Mouse (Mus musculus) liver, adult (tissue): ENCODE measurements at regions not wholly inside any gene's neighbourhood (a gene's known extent, or its start where the extent isn't known, plus 50 kb on each side); places are given as distances from the start of the nearest gene placed in this dataset.

Experiments used
- GATA4 ChIP-seq: IDR thresholded peaks from 2 replicates; pipeline ENCODE4 v1.6.1; 2014; ENCODE audit warnings: mild to moderate bottlenecking, low read length; ENCODE audit not compliant: insufficient replicate concordance

DNA sequence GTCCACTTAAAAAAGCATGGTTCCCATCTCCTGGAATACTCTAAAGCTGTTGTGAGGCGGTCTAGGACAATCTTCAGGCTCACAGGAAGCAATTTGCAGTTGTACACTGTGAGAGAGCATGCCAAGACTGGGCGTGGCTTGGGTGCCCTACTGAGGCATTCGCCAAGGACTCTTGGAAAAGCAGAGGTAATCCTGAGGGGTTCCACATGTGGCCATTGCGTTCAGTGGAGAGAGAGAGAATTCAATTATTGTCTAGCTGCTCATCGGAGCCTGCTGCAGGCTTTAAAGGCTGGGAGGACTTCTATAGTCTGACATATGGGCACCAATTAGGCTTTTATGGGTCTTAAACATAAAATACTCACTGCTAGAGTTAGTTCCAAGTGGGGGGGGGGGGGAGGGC is 113.8 kb upstream of the Lnx1 start:
- TF ChIP-seq GATA4, result no peak

DNA sequence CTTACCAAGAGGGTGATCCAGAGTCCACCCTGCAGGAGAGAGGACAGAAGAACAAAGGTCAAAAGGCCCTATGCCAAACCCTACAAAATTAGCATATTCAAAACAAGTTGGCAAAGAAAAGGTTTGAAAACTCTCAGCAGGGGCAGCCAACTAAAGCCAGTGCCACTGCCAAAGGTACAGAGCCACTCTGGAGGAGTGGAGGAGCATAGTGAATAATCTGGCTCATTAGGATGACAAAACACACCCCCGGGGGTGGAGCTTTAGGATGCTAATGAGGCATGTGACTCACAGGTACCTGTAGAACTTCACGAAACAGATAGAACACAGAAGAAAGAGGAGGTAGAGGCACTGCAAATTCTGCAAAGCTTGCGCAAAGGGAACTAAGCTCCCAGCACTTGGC is 110.7 kb upstream of the Lnx1 start:
- no peak for TF ChIP-seq GATA4

DNA sequence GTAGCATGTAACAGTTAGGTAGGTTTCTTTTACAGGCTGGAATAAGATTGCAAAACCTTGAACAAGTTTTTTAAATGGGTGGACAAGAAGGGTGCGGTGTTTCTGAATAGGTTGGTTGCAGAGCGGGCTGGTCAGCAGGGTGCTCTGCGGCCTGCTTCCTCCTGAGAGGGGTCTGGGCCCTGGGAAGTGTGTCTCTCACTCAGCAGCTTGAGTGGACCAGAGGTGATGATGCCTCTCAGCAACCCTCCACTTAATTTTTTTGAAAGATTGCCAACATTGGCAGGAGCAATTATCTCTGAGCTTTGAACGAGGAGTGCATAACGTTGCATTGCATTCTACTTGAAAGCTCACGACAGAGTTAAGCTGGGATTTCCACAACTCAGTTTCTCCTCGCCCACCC is 108.3 kb upstream of the Lnx1 start:
- TF ChIP-seq GATA4, result no peak

GRCm38 (mm10) chr5:74807581-74808221 is 105.0 kb upstream of the Lnx1 start:
- TF ChIP-seq GATA4, result no peak

- no peak for TF ChIP-seq GATA4
Measured at GRCm38 (mm10) chr5:74801946-74802345, 99.2 kb upstream of the Lnx1 start.

DNA sequence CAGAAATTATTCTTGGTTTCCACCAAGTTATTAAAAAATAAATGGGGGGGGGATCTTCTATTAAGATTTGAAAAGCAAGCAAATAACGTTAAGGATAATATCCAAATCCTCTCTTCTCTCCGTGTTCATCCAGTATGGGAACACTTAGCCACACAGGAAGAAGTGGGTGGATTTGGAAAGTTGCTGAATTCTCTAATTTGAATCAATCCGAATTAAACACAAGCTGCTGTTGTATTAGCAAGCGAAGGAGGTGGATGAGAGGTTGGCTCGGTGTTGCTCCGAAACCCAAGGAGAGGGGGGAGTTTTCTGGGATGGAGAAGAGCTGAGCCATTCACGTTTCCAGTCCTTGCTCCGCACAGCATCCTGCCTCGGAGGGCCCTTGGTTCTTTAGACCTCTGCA is 97.6 kb upstream of the Lnx1 start:
- no peak for TF ChIP-seq GATA4

GRCm38 (mm10) chr5:74796421-74797067 is 93.8 kb upstream of the Lnx1 start:
- TF ChIP-seq GATA4, result no peak

DNA sequence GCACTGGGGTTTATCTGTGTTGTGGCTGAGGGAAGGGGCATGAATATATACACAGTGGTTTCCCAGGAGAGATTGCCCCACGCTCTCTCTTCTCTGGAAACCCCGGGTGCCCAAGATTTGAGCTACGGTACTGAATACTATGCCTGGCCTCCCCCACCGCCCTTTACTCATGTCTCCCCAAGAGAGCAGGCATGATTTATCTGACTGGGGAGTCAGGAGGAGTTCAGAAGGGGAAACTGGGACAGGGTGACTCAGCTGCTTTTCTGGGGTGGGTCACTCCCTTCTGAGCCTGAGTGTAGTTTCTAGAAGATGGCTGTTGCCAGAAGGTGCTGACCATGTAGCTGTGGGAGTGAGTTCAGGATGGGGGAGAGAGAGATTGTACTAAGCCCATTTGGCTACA is 92.0 kb upstream of the Lnx1 start:
- TF ChIP-seq GATA4, result no peak

- no peak; the same call in 1 of the 2 replicates for TF ChIP-seq GATA4
Measured at GRCm38 (mm10) chr5:74793431-74793830, 90.7 kb upstream of the Lnx1 start.

- no peak for TF ChIP-seq GATA4
Measured at GRCm38 (mm10) chr5:74792936-74793335, 90.2 kb upstream of the Lnx1 start.

- TF ChIP-seq GATA4, result no peak; the same call in 1 of the 2 replicates
Measured at GRCm38 (mm10) chr5:74792301-74792700, 89.6 kb upstream of the Lnx1 start.

DNA sequence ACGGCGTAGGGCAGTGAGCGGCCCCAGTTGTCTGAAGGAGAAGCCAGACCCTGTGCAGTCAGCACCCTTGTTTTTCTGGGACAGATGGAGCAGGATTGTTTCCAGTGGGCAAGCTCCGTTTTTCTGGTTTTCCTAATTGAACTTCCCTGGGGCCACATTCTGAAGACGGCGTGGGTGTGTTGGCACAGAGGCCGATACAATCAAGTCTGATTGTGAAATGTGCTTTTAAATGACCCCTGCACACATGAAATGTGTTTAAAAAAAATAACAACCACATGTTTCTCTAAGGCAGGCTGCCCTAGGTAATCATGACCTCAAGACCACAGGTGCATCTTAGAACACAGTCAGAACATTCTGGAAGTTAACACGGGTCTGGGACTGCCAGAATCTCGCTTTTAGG is 81.2 kb upstream of the Lnx1 start:
- TF ChIP-seq GATA4, result no peak

DNA sequence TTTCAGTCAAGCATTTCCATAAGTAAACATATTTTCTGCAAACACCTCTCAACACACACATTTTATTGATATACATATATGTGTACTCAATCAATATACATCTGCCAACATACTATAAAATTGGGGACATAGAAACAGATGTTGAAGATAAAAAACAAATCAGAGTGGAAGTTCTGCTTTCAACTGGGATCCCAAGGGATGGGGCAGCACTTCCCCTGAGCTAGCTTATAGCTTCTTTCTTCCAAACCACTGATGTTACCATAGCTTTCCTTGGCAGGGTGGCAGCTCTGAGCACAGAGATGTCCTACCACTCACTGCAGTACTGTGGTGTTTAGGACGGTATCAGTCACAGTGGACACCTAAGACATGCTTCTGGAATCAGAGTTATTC is 75.4 kb upstream of the Lnx1 start:
- no peak for TF ChIP-seq GATA4

- no peak for TF ChIP-seq GATA4
Measured at GRCm38 (mm10) chr5:74777381-74778075, 74.8 kb upstream of the Lnx1 start.

GRCm38 (mm10) chr5:74776081-74776480 is 73.4 kb upstream of the Lnx1 start:
- TF ChIP-seq GATA4, result no peak

DNA sequence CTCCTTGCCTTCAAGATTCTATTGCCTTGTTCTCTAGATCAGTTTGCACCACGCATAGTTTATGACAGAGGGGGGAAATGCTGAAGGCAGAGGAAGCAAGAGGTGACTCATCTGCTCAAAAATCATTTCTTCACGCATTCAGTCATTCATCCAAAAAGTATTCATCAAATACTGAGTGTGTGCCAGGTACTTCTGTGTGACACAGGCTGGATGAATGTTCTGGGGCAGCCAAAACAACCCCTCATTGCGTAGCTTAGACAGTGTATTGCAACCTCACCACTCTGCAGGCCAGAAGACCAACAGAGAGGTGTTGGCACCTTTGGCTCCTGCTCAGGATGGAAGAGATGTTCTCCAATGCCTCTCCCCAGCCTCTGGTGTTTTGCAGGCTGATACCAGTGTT is 72.9 kb upstream of the Lnx1 start:
- no peak for TF ChIP-seq GATA4

- TF ChIP-seq GATA4, result no peak
Measured at GRCm38 (mm10) chr5:74773558-74774429, 71.1 kb upstream of the Lnx1 start.
